ENCODE assay signal across 8 mouse cellular contexts in genomic region chr4:63744693-63745171, GRCm38 (mm10). TPM values are rescaled to one million over a fixed set of nuclear protein-coding genes. Genes with fewer than 3 reads are reported as not detected.
DNase-seq lines count a peak whose midpoint lies in the region; ATAC-seq lines count a peak whose summit lies in the region.

TSS of gene Tnfsf15 (minus strand) at chr4:63745113.

- WGBS in lung, embryonic 15.5 days, result 5% methylated on average over 8 of the region's 8 CpGs

- 0 out of 2 replicates have a peak within 1 kb of the TSS, but pooled peaks have one; percentile 5 for H3K4me3 ChIP-seq in lung, embryonic 15.5 days

- peak; percentile 29 for ATAC-seq in CD4-positive, CD25-positive, alpha-beta regulatory T cell, adult 4 months
- ATAC-seq in lung, embryonic 15.5 days (ENCODE audit: borderline replicate concordance, extremely low read depth, low FRiP score, low TSS enrichment), result peak; percentile 76

- peak within 1 kb of the TSS; percentile 46 for H3K4me2 ChIP-seq in lung, embryonic 15.5 days

- peak; percentile 44 to 70 for DNase-seq in adrenal gland, postnatal 36 days
- peak; percentile 75 for DNase-seq in gastrocnemius, postnatal 25 days
- DNase-seq in kidney, adult 18-20 months, result peak; percentile 90
- DNase-seq in urinary bladder, postnatal 25 days (ENCODE audit: low spot score), result peak; percentile 36
- no peak for DNase-seq in thymus, adult 18-20 months
- no peak for DNase-seq in natural killer cell, adult 2 months (ENCODE audit: low spot score in 2 of 2)

- H3K4me1 ChIP-seq in lung, embryonic 15.5 days, result peaks cover 44% of the 10 kb centered on the region

- H3K27me3 ChIP-seq in lung, embryonic 15.5 days, result no peaks in the 10 kb centered on the region

- no peaks in the 10 kb centered on the region for H3K36me3 ChIP-seq in lung, embryonic 15.5 days

- H3K27ac ChIP-seq in lung, embryonic 15.5 days, result peak within 1 kb of the TSS; percentile 85

- H3K9ac ChIP-seq in lung, embryonic 15.5 days, result no peak within 1 kb of the TSS

- H3K9me3 ChIP-seq in lung, embryonic 15.5 days, result no peaks in the 10 kb centered on the region

RNA-seq across cellular contexts. Expression of gene Tnfsf15, which starts in this region (rescaled TPM):
- under 1 TPM; 0.18 to 0.38 TPM for polyA plus RNA-seq in CD4-positive, CD25-positive, alpha-beta regulatory T cell, adult 4 months (2017; shearing (Covaris generic))
- under 1 TPM; 0.23 to 0.53 TPM for total RNA-seq in adrenal gland, postnatal 36 days (2021)
- total RNA-seq in gastrocnemius, postnatal 25 days (2021), result under 1 TPM in 1 of 2 experiments, not detected in 1; 0.08 TPM
- polyA plus RNA-seq in lung, embryonic 15.5 days (2015; fragmentation: Nextera tagmentation; extraction: Ambion mirVana), result 0.14 and 0.27 TPM in 2 replicates

Comparison
In these comparisons a context has a peak if more than half of its experiments do, and no peak if none do; other contexts are left out.
1. Peak in ATAC-seq in CD4-positive, CD25-positive, alpha-beta regulatory T cell, adult 4 months; RNA of the gene not detected or under 1 TPM.
2. Peak in DNase-seq in adrenal gland, postnatal 36 days; RNA of the gene not detected or under 1 TPM.
3. Peak in DNase-seq in gastrocnemius, postnatal 25 days; RNA of the gene not detected or under 1 TPM.
4. Peak in ATAC-seq, H3K4me3 ChIP-seq, H3K27ac ChIP-seq and H3K4me2 ChIP-seq in lung, embryonic 15.5 days; RNA of the gene not detected or under 1 TPM.
5. DNase-seq: peak in kidney, adult 18-20 months (single experiment) and urinary bladder, postnatal 25 days (single experiment); none in thymus, adult 18-20 months (0 of 2) and natural killer cell, adult 2 months (0 of 2).